Mouse (Mus musculus) G1E (cell line): ENCODE data around the gene Tmem128.

ENCODE experiments used
- CTCF ChIP-seq: IDR thresholded peaks from 2 replicates; pipeline ENCODE4 v1.5.1; 2012; ENCODE audit warnings: low read depth, low read length, inconsistent platforms, mixed read lengths
- POLR2AphosphoS5 ChIP-seq: IDR thresholded peaks from 2 replicates; pipeline ENCODE4 v1.6.1; 2012; ENCODE audit warnings: low read depth, low read length, inconsistent platforms; ENCODE audit not compliant: insufficient replicate concordance

GRCm38 (mm10) chr5:38241473-38241834 lies 18.5 kb upstream of the Tmem128 start:
- TF ChIP-seq CTCF (no peak), POLR2AphosphoS5 (no peak)
